Mouse (Mus musculus) ES-Bruce4 (cell line): ENCODE measurements around the gene Mfsd6l.

Experiments used
- CTCF ChIP-seq: IDR thresholded peaks from one replicate; pipeline ENCODE4 v1.8.1; 2011; ENCODE audit warnings: low read depth, low read length
- EP300 ChIP-seq: IDR thresholded peaks from 2 replicates; pipeline ENCODE4 v1.6.1; 2011; ENCODE audit warnings: low read depth, low read length; ENCODE audit not compliant: insufficient read depth
- POLR2A ChIP-seq: IDR thresholded peaks from one replicate; pipeline ENCODE4 v1.8.1; 2011; ENCODE audit warnings: low read length; ENCODE audit not compliant: insufficient read depth

- TF ChIP-seq CTCF (no peak), POLR2A (no peak), EP300 (no peak)
These were observed 37.3 kb downstream of the Mfsd6l start for GRCm38 (mm10) chr11:68593247-68593646.
